Mouse (Mus musculus) embryonic facial prominence, embryonic 15.5 days (tissue): ENCODE results near the gene Sema4a. TPM values are rescaled to one million over a fixed set of nuclear protein-coding genes. Genes with fewer than 3 reads are reported as not detected.
A peak's percentile ranks its signal among the peaks of the same experiment; 100 is the strongest.

ENCODE experiments used
- ATAC-seq: fragments of 200-750 bp; cut with Nextera tagmentation; 2 replicates; pipeline ENCODE4 v1.8.0; 2017; ENCODE audit warnings: low read depth, moderate TSS enrichment; ENCODE audit not compliant: insufficient number of reproducible peaks, low FRiP score, low TSS enrichment
- H3K27ac ChIP-seq: fragments of 300-500 bp; sonication (generic); replicated peaks from 2 replicates; pipeline ENCODE4 v1.5.1; 2015; ENCODE audit warnings: mild to moderate bottlenecking, inconsistent platforms
- H3K27me3 ChIP-seq: fragments of 300-500 bp; sonication (generic); 2 replicates; pipeline ENCODE4 v1.6.1; 2015; ENCODE audit warnings: inconsistent platforms
- H3K36me3 ChIP-seq: fragments of 300-500 bp; sonication (generic); 2 replicates; pipeline ENCODE4 v1.6.1; 2015; ENCODE audit warnings: mild to moderate bottlenecking, inconsistent platforms
- H3K4me1 ChIP-seq: fragments of 300-500 bp; sonication (generic); 2 replicates; pipeline ENCODE4 v1.6.1; 2015; ENCODE audit warnings: inconsistent platforms
- H3K4me2 ChIP-seq: fragments of 300-500 bp; sonication (generic); replicated peaks from 2 replicates; pipeline ENCODE4 v1.6.1; 2015; ENCODE audit warnings: mild to moderate bottlenecking, inconsistent platforms
- H3K4me3 ChIP-seq: fragments of 300-500 bp; sonication (generic); replicated peaks from 2 replicates; pipeline ENCODE4 v1.5.1; 2015; ENCODE audit warnings: mild to moderate bottlenecking, inconsistent platforms
- H3K9ac ChIP-seq: fragments of 300-500 bp; sonication (generic); 2 replicates; pipeline ENCODE4 v1.6.1; 2015; ENCODE audit warnings: inconsistent platforms
- H3K9me3 ChIP-seq: fragments of 300-500 bp; sonication (generic); replicated peaks from 2 replicates; pipeline ENCODE4 v1.6.1; 2016; ENCODE audit warnings: inconsistent platforms
- WGBS: fragments of 180-500 bp; shearing (Covaris S2); methylation state at CpG from one replicate; pipeline ENCODE4 v1.1.7; 2015; 5-methylcytosine and 5-hydroxymethylcytosine counted together
- microRNA-seq: library from miRNA; unstranded; fragments of <30 nt; microRNA quantifications from one replicate; pipeline ENCODE4, GENCODE M21; 2016; ENCODE audit warnings: borderline number of aligned reads
- polyA plus RNA-seq: library from polyadenylated mRNA; unstranded; fragments of >200 nt; fragmentation: Nextera tagmentation; extraction: Ambion mirVana; gene quantifications from 2 replicates; pipeline ENCODE4 v1.2.1, GENCODE M21; 2015

Sema4a gene
- polyA plus RNA-seq, 1 experiment from 2014 or later: 21.9 TPM

- whole genome bisulfite sequencing: 59% methylated on average over 7 of the region's 7 CpGs
- peaks cover 28% of the 10 kb centered on the region for H3K36me3 ChIP-seq
- peaks cover 31% of the 10 kb centered on the region for H3K4me1 ChIP-seq
- H3K27me3 ChIP-seq: no peaks in the 10 kb centered on the region
- no peaks in the 10 kb centered on the region for H3K9me3 ChIP-seq
- 0 out of 2 replicates have a peak overlapping the region, but pooled peaks have one; percentile 12 for H3K27ac ChIP-seq
- no peak overlapping the region for H3K4me3 ChIP-seq
- ATAC-seq: no peak
- no peak overlapping the region for H3K9ac ChIP-seq
- no peak overlapping the region for H3K4me2 ChIP-seq
Observed at GRCm38 (mm10) chr3:88407529-88407928, 53.5 kb downstream of the Sema4a start.

DNA sequence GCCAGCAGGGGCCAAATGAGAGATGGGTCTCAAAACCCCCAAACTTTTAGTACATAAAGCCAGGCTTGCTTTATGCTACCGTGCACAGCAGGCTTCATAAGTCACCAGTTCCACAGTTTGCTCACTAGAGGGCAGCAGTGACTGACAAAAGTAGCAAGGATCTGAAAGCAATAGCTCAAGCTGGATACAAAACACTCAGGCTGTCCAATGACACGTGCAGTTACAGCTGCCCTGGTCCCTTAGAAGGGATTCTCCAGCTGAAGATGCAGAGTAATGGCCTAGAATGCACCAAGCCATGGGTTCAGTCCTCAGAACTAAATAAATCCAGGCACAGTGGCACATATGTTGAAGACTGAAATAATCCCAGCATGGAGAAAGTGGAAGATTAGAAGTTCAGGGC, 53.9 kb downstream of the Sema4a start:
- no peak for ATAC-seq

GRCm38 (mm10) chr3:88403522-88404230, 57.3 kb downstream of the Sema4a start:
- ATAC-seq: no peak
- Histone ChIP-seq H3K27ac (no peak overlapping the region), H3K4me1 (peaks cover 16% of the 10 kb centered on the region), H3K36me3 (peaks cover 16% of the 10 kb centered on the region; the same call in 1 of the 2 replicates), H3K27me3 (no peaks in the 10 kb centered on the region), H3K4me2 (no peak overlapping the region), H3K9me3 (no peaks in the 10 kb centered on the region), H3K4me3 (no peak overlapping the region), H3K9ac (no peak overlapping the region)
- WGBS: 89% methylated on average over 10 of the region's 10 CpGs

More for the DNA sequence above, 53.9 kb downstream of the Sema4a start:
- Histone ChIP-seq H3K4me2 (no peak overlapping the region), H3K27ac (0 out of 2 replicates have a peak overlapping the region, but pooled peaks have one; percentile 12), H3K9me3 (no peaks in the 10 kb centered on the region), H3K4me1 (peaks cover 31% of the 10 kb centered on the region), H3K4me3 (no peak overlapping the region), H3K27me3 (no peaks in the 10 kb centered on the region), H3K9ac (no peak overlapping the region), H3K36me3 (peaks cover 23% of the 10 kb centered on the region)
- 2% methylated on average over 2 of the region's 2 CpGs for WGBS

GRCm38 (mm10) chr3:88398666-88399065, 62.3 kb downstream of the Sema4a start:
- no peaks in the 10 kb centered on the region for H3K9me3 ChIP-seq
- no peaks in the 10 kb centered on the region for H3K27me3 ChIP-seq
- H3K4me2 ChIP-seq: no peak overlapping the region
- peaks cover 26% of the 10 kb centered on the region for H3K36me3 ChIP-seq
- no peak overlapping the region for H3K27ac ChIP-seq
- no peak for ATAC-seq
- no peak overlapping the region for H3K4me3 ChIP-seq
- WGBS: 81% methylated on average over 2 of the region's 2 CpGs
- H3K4me1 ChIP-seq: 0 out of 2 replicates have a peak, but pooled peaks cover 6% of the 10 kb centered on the region
- H3K9ac ChIP-seq: no peak overlapping the region

DNA sequence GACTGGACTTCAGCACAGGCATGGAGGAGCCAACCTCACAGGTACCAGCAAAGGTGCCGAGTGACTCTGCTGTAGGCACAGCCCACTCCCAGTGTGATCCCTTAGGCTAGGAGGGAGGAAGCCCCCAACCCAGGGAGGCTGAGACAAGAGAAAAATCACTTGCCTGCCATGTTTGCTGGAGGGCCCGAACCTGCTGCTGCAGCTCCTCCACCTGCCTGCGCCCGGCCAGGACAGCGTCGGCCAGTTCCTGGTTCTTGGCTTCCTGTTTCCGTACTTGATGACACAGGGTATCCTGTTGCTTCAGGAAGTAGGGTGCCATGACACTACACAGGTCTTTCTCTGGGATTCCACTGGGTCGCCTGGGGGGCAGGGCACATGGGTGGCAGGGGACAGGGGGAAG, 65.2 kb downstream of the Sema4a start:
- no peak overlapping the region for H3K4me2 ChIP-seq
- H3K4me3 ChIP-seq: no peak overlapping the region
- WGBS: 89% methylated on average over 8 of the region's 8 CpGs
- H3K9ac ChIP-seq: no peak overlapping the region
- H3K36me3 ChIP-seq: peaks cover 15% of the 10 kb centered on the region
- H3K9me3 ChIP-seq: no peaks in the 10 kb centered on the region
- H3K27me3 ChIP-seq: no peaks in the 10 kb centered on the region
- 0 out of 2 replicates have a peak, but pooled peaks cover 6% of the 10 kb centered on the region for H3K4me1 ChIP-seq
- ATAC-seq: no peak
- H3K27ac ChIP-seq: no peak overlapping the region

- H3K4me2 ChIP-seq: no peak overlapping the region
- H3K9ac ChIP-seq: no peak overlapping the region
- WGBS: 92% methylated on average over 6 of the region's 6 CpGs
- H3K27me3 ChIP-seq: no peaks in the 10 kb centered on the region
- no peaks in the 10 kb centered on the region for H3K9me3 ChIP-seq
- H3K36me3 ChIP-seq: peaks cover 18% of the 10 kb centered on the region
- H3K4me3 ChIP-seq: no peak overlapping the region
- ATAC-seq: no peak
- H3K4me1 ChIP-seq: 0 out of 2 replicates have a peak, but pooled peaks cover 6% of the 10 kb centered on the region
- no peak overlapping the region for H3K27ac ChIP-seq
Observed at GRCm38 (mm10) chr3:88395288-88395687, 65.7 kb downstream of the Sema4a start.

- H3K36me3 ChIP-seq: peaks cover 18% of the 10 kb centered on the region
- 81% methylated on average over 9 of the region's 9 CpGs for WGBS
Observed at GRCm38 (mm10) chr3:88393776-88394375, 67.1 kb downstream of the Sema4a start.

More at GRCm38 (mm10) chr3:88393776-88394375, 67.1 kb downstream of the Sema4a start:
- peak; percentile 40; the same call in 1 of the 2 replicates for ATAC-seq
- no peak overlapping the region for H3K4me3 ChIP-seq
- no peaks in the 10 kb centered on the region for H3K27me3 ChIP-seq
- H3K4me1 ChIP-seq: 0 out of 2 replicates have a peak, but pooled peaks cover 6% of the 10 kb centered on the region
- no peaks in the 10 kb centered on the region for H3K9me3 ChIP-seq
- H3K27ac ChIP-seq: no peak overlapping the region
- no peak overlapping the region for H3K9ac ChIP-seq
- no peak overlapping the region for H3K4me2 ChIP-seq

Small RNA genes lying within 50 kb of the gene (microRNA-seq; reads per million reads assigned to microRNA genes)
- not detected for gene Mir7011

Other genes starting within 250 kb of the Sema4a start
- 15.8 and 20.1 TPM in 2 replicates for gene Rhbg, start 206.5 kb downstream of the Sema4a start, polyA plus RNA-seq
- 0.60 and 2.2 TPM in 2 replicates for gene Gm38392, start 174.0 kb downstream of the Sema4a start, polyA plus RNA-seq
- gene Tsacc, start 164.2 kb downstream of the Sema4a start, polyA plus RNA-seq: 14.3 and 16.3 TPM in 2 replicates
- gene Cct3, start 164.1 kb downstream of the Sema4a start, polyA plus RNA-seq: 443 TPM in 2 replicates
- 212 and 214 TPM in 2 replicates for gene Glmp, start 136.2 kb downstream of the Sema4a start, polyA plus RNA-seq
- gene Tmem79, start 125.0 kb downstream of the Sema4a start, polyA plus RNA-seq: 26.0 and 27.1 TPM in 2 replicates
- 41.8 and 48.6 TPM in 2 replicates for gene Smg5, start 124.9 kb downstream of the Sema4a start, polyA plus RNA-seq
- gene Paqr6, start 96.6 kb downstream of the Sema4a start, polyA plus RNA-seq: 8.3 and 10.1 TPM in 2 replicates
- gene Bglap3, start 88.4 kb downstream of the Sema4a start, polyA plus RNA-seq: 19.8 and 20.4 TPM in 2 replicates
- 13.8 and 15.5 TPM in 2 replicates for gene Bglap2, start 82.5 kb downstream of the Sema4a start, polyA plus RNA-seq
- 18.4 and 35.5 TPM in 2 replicates for gene Bglap, start 76.7 kb downstream of the Sema4a start, polyA plus RNA-seq
- gene Pmf1, start 50.9 kb downstream of the Sema4a start, polyA plus RNA-seq: 96.0 and 108 TPM in 2 replicates
- gene Slc25a44, start 36.0 kb downstream of the Sema4a start, polyA plus RNA-seq: 16.3 and 17.9 TPM in 2 replicates
- gene Lmna, start 48.8 kb upstream of the Sema4a start, polyA plus RNA-seq: 625 and 678 TPM in 2 replicates
- gene Mex3a, start 71.2 kb upstream of the Sema4a start, polyA plus RNA-seq: 22.5 and 22.8 TPM in 2 replicates
- 96.3 and 107 TPM in 2 replicates for gene Rab25, start 87.1 kb upstream of the Sema4a start, polyA plus RNA-seq
- 183 and 199 TPM in 2 replicates for gene Lamtor2, start 91.9 kb upstream of the Sema4a start, polyA plus RNA-seq
- 44.4 and 47.6 TPM in 2 replicates for gene Ubqln4, start 92.6 kb upstream of the Sema4a start, polyA plus RNA-seq
- gene Ssr2, start 114.7 kb upstream of the Sema4a start, polyA plus RNA-seq: 339 and 341 TPM in 2 replicates
- 96.6 and 97.9 TPM in 2 replicates for gene Arhgef2, start 144.8 kb upstream of the Sema4a start, polyA plus RNA-seq
- not detected in 2 replicates for gene Rxfp4, start 192.0 kb upstream of the Sema4a start, polyA plus RNA-seq
- 78.6 and 91.4 TPM in 2 replicates for gene Khdc4, start 224.6 kb upstream of the Sema4a start, polyA plus RNA-seq